Mouse (Mus musculus) frontal cortex, postnatal 25 days (tissue): ENCODE results near the gene H2-Q2.
"Not testable (repeated sequence)": the region's sequence is repeated elsewhere in the genome, so short reads cannot be mapped to it uniquely, and the experiment has no call there.

Experiments
- DNase-seq, 2 experiments: peaks; one replicate each; pipeline ENCODE4 v3.0.0; 2022; ENCODE audit warnings: low spot score in 2 of 2

The H2-Q2 gene

DNA sequence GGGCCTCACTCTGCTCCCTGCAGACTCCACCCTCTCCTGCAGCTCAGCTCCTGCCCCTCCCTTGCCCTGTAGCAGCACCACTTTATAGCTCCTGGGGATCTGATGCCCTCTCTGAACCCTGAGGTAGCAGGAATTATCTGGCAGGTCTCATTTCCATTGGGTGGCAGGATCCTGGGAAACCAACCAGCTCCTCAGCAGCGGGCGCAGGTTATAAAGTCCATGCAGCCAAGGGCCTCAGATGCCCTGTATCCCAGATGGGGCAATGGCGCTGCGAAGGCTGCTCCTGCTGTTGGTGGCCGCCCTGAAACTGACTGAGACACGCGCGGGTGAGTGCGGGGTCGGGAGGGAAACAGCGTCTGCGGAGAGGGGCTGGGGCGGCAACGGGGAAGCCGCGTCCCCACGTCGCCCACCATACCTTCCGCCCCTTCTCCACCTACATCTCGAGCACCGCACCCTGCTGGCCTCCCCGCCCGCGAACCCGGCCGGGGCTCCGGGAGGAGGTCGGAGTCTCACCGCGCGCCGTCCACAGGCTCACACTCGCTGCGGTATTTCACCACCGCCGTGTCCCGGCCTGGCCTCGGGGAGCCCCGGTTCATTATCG lies at the start of gene H2-Q2:
Gene H2-Q2, plus strand, starts transcription at position 172 of the 601 bp plus-strand sequence.
- DNase-seq, result no peak

- DNase-seq, result peak; percentile 34 to 41
Observed at GRCm38 (mm10) chr17:35295796-35296195, 46.2 kb upstream of the H2-Q2 start.

GRCm38 (mm10) chr17:35300261-35300945 lies 41.6 kb upstream of the H2-Q2 start:
- not testable (repeated sequence) for DNase-seq

DNA sequence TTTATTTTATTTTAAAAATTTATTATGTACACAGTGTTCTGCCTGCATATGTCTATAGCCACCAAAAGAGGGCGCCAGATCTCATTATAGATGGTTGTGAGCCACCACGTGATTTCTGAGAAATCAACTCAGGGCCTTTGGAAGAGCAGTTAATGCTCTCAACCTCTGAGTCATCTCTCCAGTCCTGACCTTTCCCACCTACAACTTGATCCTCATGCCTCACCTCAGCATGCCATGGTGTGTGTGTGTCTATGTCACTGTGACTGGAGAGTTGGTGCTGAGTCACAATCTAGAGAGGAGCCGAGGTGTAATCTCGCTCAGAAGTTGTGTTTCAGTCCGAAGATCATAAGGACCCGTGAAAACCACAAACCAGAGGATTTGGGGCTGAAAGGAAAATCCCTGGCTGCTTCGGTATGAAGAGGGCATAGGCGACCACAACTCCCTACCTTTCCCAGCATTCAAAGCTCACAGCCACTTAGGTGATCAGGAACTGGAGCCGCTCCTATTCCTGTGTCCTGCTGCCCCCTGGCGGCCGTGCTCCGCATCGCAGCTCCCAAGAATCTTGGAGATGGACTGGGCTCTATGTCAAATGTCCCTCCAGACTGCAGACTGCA lies 40.3 kb upstream of the H2-Q2 start:
- DNase-seq, result peak; percentile 92 to 94

- DNase-seq, result no peak
Observed at GRCm38 (mm10) chr17:35303271-35303670, 38.8 kb upstream of the H2-Q2 start.

- DNase-seq, result no peak
Observed at GRCm38 (mm10) chr17:35303756-35304350, 38.2 kb upstream of the H2-Q2 start.

DNA sequence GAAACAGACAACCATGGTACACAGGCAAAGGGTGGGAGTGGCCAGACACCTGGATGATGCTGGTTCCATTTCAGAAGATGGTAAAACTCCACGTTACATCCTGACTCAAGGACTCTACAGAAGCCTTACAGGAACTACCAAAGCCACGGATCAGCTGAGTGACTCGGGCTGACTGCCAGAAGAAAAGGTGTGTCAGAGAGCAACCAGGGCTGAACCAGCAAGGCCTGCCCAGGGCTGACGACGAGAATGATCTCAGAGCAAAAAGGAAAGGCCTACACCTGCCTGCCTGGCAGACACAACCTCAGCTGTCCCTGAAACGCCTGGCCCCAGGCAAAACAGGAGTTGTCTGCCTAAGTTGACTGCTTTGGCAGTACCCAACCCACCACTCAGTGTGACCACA lies 37.6 kb upstream of the H2-Q2 start:
- DNase-seq, result no peak

- not testable (repeated sequence) for DNase-seq
Observed at GRCm38 (mm10) chr17:35304921-35305320, 37.1 kb upstream of the H2-Q2 start.

DNA sequence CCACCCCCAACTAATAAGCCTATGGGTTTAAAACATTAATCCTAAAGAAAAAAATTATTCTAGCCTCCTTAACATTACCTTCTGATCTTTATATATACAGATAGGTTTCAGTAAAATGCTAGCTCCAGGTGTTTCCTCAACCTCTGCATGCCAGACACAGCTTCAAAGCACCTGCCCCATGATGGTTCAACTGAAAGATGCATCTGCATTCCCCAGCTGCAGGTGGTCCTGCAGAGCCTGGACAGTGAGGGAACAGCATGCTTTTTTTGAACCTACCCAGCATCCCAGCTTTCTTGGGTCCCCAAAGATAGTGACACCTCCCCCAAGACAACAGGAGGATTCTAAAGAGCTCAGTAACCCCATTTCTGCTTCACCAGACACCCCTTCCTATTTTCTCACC lies 23.4 kb upstream of the H2-Q2 start:
- DNase-seq, result no peak

DNA sequence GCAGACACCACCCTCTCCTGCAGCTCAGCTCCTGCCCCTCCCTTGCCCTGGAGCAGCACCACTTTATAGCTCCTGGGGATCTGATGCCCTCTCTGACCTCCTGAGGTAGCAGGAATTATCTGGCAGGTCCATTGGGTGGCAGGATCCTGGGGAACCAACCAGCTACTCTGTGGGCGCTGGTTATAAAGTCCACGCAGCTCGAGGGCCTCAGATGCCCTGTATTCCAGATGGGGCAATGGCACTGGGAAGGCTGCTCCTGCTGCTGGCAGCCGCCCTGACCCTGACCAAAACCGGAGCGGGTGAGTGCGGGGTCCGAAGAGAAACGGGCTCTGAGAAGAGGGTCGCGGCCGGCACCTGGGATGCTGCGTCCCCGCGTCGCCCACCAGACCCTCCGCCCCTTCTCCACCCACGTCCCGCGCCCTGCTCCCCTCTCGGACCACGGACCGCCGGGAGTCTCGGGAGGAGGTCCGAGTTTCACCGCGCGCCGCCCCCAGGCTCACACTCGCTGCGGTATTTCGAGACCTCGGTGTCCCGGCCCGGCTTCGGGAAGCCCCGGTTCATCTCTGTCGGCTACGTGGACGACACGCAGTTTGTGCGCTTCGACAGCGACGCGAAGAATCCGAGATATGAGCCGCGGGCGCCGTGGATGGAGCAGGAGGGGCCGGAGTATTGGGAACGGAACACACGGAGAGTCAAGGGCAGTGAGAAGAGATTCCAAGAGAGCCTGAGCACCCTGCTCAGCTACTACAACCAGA lies 21.5 kb upstream of the H2-Q2 start, which contains the start of gene H2-Q1:
Gene H2-Q1, plus strand, starts transcription at position 79 of the 755 bp plus-strand sequence.
- DNase-seq, result no peak

- not testable (repeated sequence) for DNase-seq
Observed at GRCm38 (mm10) chr17:35325124-35325523, 16.9 kb upstream of the H2-Q2 start.

GRCm38 (mm10) chr17:35326000-35326399 lies 16.0 kb upstream of the H2-Q2 start:
- DNase-seq, result not testable (repeated sequence)

DNA sequence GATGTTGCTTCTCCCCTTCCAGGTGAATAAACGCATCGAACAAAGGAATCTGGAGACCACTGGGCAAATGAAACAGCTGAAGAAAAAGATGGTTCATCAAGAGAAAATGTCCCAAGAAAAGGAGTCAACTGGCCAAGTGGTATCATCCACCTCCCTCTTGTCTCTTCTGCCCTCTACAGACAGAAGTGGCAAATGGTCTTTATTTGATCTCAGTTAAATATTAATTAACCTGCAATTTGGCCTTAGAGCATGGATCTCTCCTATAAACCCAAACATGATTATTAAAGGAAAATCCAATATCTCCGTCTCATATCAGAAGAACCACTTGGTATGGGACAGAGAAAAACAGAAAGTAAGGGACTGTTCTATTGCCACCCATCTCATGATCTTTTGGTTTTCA lies 12.3 kb upstream of the H2-Q2 start:
- not testable (repeated sequence) for DNase-seq

GRCm38 (mm10) chr17:35331546-35331945 lies 10.5 kb upstream of the H2-Q2 start:
- not testable (repeated sequence) for DNase-seq

DNA sequence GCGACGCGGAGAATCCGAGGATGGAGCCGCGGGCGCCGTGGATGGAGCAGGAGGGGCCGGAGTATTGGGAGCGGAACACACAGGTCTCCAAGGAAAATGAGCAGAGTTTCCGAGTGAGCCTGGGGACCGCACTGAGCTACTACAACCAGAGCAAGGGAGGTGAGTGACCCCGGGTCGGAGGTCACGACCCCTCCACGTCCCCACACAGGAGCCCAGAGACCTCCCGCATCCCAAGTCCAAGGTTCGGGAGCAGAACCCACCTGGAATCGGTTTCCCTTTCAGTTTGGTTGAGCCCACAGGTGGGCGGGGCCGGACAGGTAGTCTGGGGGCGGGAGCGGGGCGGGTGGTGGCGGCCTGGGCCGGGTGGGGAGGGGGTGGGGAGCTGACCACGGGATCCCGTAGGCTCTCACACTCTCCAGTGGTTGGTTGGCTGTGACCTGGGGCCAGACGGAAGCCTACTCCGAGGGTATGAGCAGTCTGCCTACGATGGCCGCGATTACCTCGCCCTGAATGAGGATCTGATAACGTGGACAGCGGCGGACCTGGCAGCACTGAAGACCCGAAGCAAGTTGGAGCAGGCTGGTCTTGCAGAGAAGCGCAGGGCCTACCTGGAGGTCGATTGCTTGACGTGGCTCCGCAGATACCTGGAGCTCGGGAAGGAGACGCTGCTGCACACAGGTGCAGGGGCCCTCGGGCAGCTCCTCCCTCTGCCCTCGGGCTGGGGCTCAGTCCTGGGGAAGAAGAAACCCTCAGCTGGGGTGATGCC lies 852 bp downstream of the H2-Q2 start:
- DNase-seq, result no peak

DNA sequence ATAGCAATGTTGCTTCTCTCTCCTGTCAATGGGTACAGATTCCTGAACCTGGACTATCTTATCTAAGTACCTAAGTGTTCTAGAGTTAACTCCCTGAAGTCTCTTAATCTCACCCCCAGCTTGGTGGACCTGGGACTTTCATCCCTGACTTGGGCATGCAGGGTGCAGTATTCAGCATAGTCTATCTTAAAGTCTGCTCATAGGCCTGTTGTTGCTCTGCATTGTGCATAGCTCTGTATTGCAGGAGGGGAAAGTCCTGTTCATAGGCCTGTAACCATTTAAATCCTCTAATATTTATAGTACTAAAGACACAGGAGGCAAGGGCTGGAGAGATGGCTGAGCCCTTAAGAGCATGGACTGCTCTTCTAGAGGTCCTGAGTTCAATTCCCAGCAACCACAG lies 5.6 kb downstream of the H2-Q2 start:
- not testable (repeated sequence) for DNase-seq

GRCm38 (mm10) chr17:35353275-35353674 lies 11.2 kb downstream of the H2-Q2 start:
- DNase-seq, result not testable (repeated sequence)

DNA sequence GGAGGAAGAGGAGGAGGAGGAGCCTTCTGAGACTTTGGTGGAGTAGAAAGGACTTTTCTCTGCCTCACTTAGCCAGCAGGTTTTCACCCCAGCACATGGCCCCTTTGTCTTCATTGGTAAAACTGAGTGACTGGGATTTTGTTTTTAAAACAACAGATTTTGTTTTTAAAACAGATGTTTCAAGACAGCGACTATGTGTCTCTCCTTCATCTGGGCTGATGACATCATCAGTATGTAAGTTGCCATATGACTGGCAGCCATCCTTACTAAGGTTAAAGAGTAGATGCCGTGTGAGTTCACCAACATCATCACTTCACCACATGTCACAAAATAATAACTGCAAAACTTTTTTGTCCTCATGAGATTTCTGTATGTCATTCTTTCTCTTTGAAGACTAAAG lies 12.0 kb downstream of the H2-Q2 start:
- no peak for DNase-seq

- no peak for DNase-seq
Observed at GRCm38 (mm10) chr17:35357086-35357485, 15.0 kb downstream of the H2-Q2 start.

- no peak for DNase-seq
Observed at GRCm38 (mm10) chr17:35358763-35359469, 16.9 kb downstream of the H2-Q2 start.
